Mouse (Mus musculus): ENCODE measurements around the gene Armc9.

Armc9 gene

GRCm38 (mm10) chr1:86311467-86312005, 157.0 kb downstream of the Armc9 start:
- in situ Hi-C loops (cut with MboI, MseI) = no loop called here

- in situ Hi-C loops (cut with MboI, MseI) = no loop called here
Observed at GRCm38 (mm10) chr1:86312269-86312668, 157.7 kb downstream of the Armc9 start.

- in situ Hi-C loops (cut with MboI, MseI) = no loop called here
Observed at GRCm38 (mm10) chr1:86313096-86313771, 158.7 kb downstream of the Armc9 start.

GRCm38 (mm10) chr1:86313772-86314125, 159.2 kb downstream of the Armc9 start:
- in situ Hi-C loops (cut with MboI, MseI) = no loop called here

GRCm38 (mm10) chr1:86320822-86321413, 166.3 kb downstream of the Armc9 start:
- in situ Hi-C loops (cut with MboI, MseI) = no loop called here
